Mouse (Mus musculus): Measurements from ENCODE around the gene Fry. TPM values are rescaled to one million over a fixed set of nuclear protein-coding genes. Genes with fewer than 3 reads are reported as not detected.

Gene Fry
- polyA plus RNA-seq, 1 experiment from 2014 or later: 8.6 TPM

DNA sequence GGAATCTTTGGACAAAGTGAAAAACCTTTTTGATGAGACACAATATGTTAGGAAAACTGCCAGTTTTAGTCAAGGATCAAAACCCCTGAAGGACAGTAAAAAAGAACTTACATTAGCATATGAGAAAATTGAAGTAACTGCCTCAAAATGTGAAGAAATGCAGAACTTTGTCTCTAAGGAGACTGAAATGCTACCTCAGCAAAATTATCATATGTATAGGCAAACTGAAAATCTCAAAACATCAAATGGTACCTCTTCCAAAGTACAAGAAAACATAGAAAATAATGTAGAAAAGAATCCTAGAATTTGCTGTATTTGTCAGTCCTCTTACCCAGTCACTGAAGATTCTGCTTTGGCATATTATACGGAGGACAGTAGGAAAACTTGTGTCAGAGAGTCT lies 422.9 kb downstream of the Fry start:
- Histone ChIP-seq H3K4me3 (replicated peaks) (no peak overlapping the region), H3K4me2 (no peak overlapping the region), H3K9ac (no peak overlapping the region), H3K9me3 (no peaks in the 10 kb centered on the region), H3K4me1 (no peaks in the 10 kb centered on the region), H3K36me3 (peaks cover 6% of the 10 kb centered on the region; the same call in 1 of the 2 replicates), H3K27ac (no peak overlapping the region), H3K27me3 (replicated peaks) (no peaks in the 10 kb centered on the region)
- 96% methylated on average over 1 of the region's 1 CpGs for WGBS
- ATAC-seq (ENCODE audit: insufficient read depth, low FRiP score, low read depth): no peak

DNA sequence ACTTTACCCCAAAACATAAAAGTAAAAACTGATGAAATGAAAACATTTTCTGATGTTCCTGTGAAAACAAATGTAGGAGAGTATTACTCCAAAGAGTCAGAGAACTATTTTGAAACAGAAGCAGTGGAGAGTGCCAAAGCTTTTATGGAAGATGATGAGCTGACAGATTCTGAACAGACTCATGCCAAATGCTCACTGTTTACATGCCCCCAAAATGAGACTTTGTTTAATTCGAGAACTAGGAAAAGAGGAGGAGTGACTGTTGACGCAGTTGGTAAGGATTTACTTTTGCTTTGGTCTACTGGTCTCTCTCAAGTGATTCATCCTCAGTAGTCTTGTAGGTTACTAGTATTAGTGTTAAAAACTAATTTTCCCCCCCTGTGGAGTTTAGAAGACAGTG lies 424.7 kb downstream of the Fry start:
- peaks cover 6% of the 10 kb centered on the region; the same call in 1 of the 2 replicates for H3K36me3 ChIP-seq

More for the DNA sequence above, 424.7 kb downstream of the Fry start:
- Histone ChIP-seq H3K4me1 (no peaks in the 10 kb centered on the region), H3K9me3 (no peaks in the 10 kb centered on the region), H3K27ac (no peak overlapping the region), H3K9ac (no peak overlapping the region), H3K4me3 (replicated peaks) (no peak overlapping the region), H3K4me2 (no peak overlapping the region), H3K27me3 (replicated peaks) (no peaks in the 10 kb centered on the region)
- 78% methylated on average over 2 of the region's 2 CpGs for WGBS
- no peak for ATAC-seq (ENCODE audit: insufficient read depth, low FRiP score, low read depth)

Other genes starting within 250 kb of the Fry start
- gene Rxfp2, start 100.0 kb upstream of the Fry start, polyA plus RNA-seq (2015; fragmentation: Nextera tagmentation; extraction: Ambion mirVana): 0.12 and 0.50 TPM in 2 replicates

Data from stomach, embryonic 15.5 days (tissue).